Mouse (Mus musculus): ENCODE measurements around the gene Ppp1cc.
"Not testable (repeated sequence)": the region's sequence is repeated elsewhere in the genome, so short reads cannot be mapped to it uniquely, and the experiment has no call there.

GRCm38 (mm10) chr5:122184858-122185257 lies 26.8 kb downstream of the Ppp1cc start:
- not testable (repeated sequence) for TF ChIP-seq CTCF (IDR thresholded peaks at IDR 0.05; ENCODE audit: extremely low read depth, insufficient read length, insufficient replicate concordance, low read depth, low read length); POLR2A (IDR thresholded peaks at IDR 0.05; ENCODE audit: low read depth, low read length)

All from small intestine, adult 2 months (tissue).